Mouse (Mus musculus): ENCODE measurements around the gene Cped1.

DNA sequence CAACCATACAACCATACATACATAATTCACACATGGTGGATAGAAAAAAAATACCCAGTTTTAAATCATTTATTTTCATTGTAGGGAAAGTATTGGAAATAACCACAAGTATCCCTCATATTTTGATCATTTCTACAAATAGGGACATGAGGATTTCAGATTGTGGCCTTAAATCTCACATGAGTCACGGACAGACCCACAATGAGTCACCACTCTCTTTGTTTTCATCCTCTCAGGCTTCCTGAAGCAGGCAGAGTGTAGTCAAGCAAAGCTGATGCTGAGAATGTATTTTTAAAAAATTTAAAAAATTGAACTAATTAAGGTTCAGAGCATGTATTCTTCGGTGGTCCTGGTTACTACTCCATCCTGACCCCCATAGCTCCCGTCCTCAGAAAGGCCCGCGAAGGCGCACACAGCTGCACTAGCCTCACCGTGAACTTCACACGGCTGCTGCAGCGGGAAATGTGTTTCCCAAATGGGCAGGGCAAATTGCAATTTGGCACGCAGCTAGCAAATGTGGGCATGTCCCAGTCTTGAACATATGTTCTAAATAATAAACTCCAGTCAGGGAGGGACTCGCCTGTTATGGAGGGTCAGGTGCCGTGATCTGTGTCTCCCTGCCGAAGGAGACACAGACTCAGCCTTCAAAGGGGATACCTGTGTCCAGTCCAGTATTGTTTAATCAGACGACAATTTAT is 230.7 kb downstream of the Cped1 start:
- no peak for TF ChIP-seq CTCF (IDR thresholded peaks at IDR 0.05; ENCODE audit: low read depth)
- TF ChIP-seq EP300 (IDR thresholded peaks at IDR 0.05; ENCODE audit: low read depth), result no peak
